Mouse (Mus musculus) E14TG2a.4 (cell line): Measurements from ENCODE around the gene Gipc2.

Experiments used
- CTCF ChIP-seq: conservative IDR thresholded peaks from 2 replicates; pipeline ENCODE4 v1.5.1; 2014; ENCODE audit warnings: low read length
- POU5F1 ChIP-seq: IDR thresholded peaks from 2 replicates; pipeline ENCODE4 v1.6.1; 2014; ENCODE audit warnings: low read length, borderline replicate concordance

DNA sequence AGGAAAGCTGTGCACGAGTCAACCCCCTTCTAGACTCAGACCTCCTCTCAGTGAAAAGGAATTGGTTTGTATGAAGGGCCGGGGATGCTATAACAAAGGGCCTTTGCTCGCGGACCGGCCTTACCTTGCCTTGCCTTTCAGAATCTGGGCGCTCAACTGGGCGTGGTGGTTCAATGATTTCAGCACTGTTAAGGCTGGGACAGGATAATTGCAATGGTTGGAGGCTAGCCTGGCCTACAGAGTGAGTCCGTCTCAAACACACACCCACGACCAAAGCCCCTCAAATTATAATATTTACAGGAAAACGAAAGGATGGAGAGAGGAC, at the start of gene Gipc2:
- TF ChIP-seq CTCF (no peak), POU5F1 (no peak)
